31 mouse cellular contexts compared by ENCODE assay signal in the genomic region with DNA sequence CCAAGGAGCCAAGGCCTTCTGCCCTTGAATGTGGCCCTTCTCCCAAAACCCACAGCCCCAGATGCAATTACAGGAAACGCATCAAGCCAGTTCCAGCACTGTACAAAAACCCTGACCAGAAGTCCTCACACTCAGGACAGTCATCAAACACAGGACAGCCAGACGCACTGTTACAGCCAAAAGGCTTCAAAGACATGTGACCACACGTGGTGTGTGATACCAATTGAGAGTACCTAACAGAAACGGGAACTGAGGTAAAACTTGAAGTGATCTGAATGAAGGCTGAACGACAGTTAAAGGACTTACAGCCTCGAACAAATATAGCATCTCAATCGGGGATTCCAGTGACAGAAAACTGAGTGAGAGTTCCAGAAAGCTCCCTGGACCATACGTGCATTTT.
"Had no signal": no experiment of that assay in that cellular context is flagged by ENCODE, and none has a peak within 500 bp of the region (broad histone marks: within the 10 kb centered on the region; RNA-seq: fewer than 3 reads in every experiment).

No protein-coding gene starts in this region.

- H3K9ac ChIP-seq: heart, embryonic 12.5 days; heart, embryonic 13.5 days; heart, embryonic 15.5 days; hindbrain, embryonic 12.5 days; hindbrain, embryonic 13.5 days; hindbrain, embryonic 14.5 days; hindbrain, embryonic 15.5 days; intestine, embryonic 15.5 days; kidney, embryonic 15.5 days had no signal

- H3K36me3 ChIP-seq: heart, embryonic 12.5 days; heart, embryonic 13.5 days; heart, embryonic 15.5 days; hindbrain, embryonic 10.5 days; intestine, embryonic 15.5 days; kidney, embryonic 15.5 days had no signal

- H3K4me1 ChIP-seq: heart, embryonic 12.5 days; heart, embryonic 13.5 days; heart, embryonic 15.5 days; hindbrain, embryonic 10.5 days; hindbrain, embryonic 12.5 days; hindbrain, embryonic 15.5 days; intestine, embryonic 15.5 days; kidney, embryonic 15.5 days had no signal

- H3K4me3 ChIP-seq: heart, embryonic 12.5 days; heart, embryonic 13.5 days; heart, embryonic 15.5 days; hindbrain, embryonic 10.5 days; hindbrain, embryonic 12.5 days; hindbrain, embryonic 13.5 days; hindbrain, embryonic 15.5 days; intestine, embryonic 15.5 days; kidney, embryonic 15.5 days; layer of hippocampus, adult 2 months; left cerebral cortex, adult 2 months had no signal

- H3K27ac ChIP-seq: heart, embryonic 13.5 days; heart, embryonic 15.5 days; hindbrain, embryonic 10.5 days; hindbrain, embryonic 12.5 days; hindbrain, embryonic 13.5 days; hindbrain, embryonic 14.5 days; hindbrain, embryonic 15.5 days; hindbrain, postnatal 0 days; intestine, embryonic 15.5 days; kidney, embryonic 15.5 days; kidney, postnatal 0 days; layer of hippocampus, adult 2 months; left cerebral cortex, adult 2 months had no signal

- H3K27me3 ChIP-seq: heart, embryonic 12.5 days; heart, embryonic 13.5 days; heart, embryonic 15.5 days; hindbrain, embryonic 12.5 days; hindbrain, embryonic 13.5 days; hindbrain, embryonic 15.5 days; intestine, embryonic 15.5 days; kidney, embryonic 15.5 days had no signal

- H3K4me2 ChIP-seq: heart, embryonic 11.5 days; heart, embryonic 12.5 days; heart, embryonic 13.5 days; heart, embryonic 15.5 days; hindbrain, embryonic 12.5 days; hindbrain, embryonic 13.5 days; hindbrain, embryonic 14.5 days; hindbrain, embryonic 15.5 days; intestine, embryonic 15.5 days; kidney, embryonic 15.5 days had no signal

- DNase-seq: heart, postnatal 10 days; heart, postnatal 14 days; heart, postnatal 36 days; heart, postnatal 4 days; kidney, adult 11 months; kidney, adult 18-20 months; kidney, adult 2 months; kidney, adult 8-10 months; kidney, adult 9 months; kidney, postnatal 10 days; kidney, postnatal 14 days; kidney, postnatal 25 days; kidney, postnatal 36 days; kidney, postnatal 4 days; layer of hippocampus, adult 9-11 months; layer of hippocampus, postnatal 36 days had no signal

- H3K9me3 ChIP-seq: heart, embryonic 12.5 days; heart, embryonic 13.5 days; heart, embryonic 15.5 days; hindbrain, embryonic 10.5 days; hindbrain, embryonic 12.5 days; hindbrain, embryonic 13.5 days; hindbrain, embryonic 15.5 days; intestine, embryonic 15.5 days; kidney, embryonic 15.5 days had no signal
